Mouse (Mus musculus) CH12.LX (cell line): ENCODE results near the gene Slc35f3.

ENCODE experiments used
- CTCF ChIP-seq, 2 experiments: IDR thresholded peaks in 1 of 2; conservative IDR thresholded peaks in 1 of 2; 2 replicates each; pipeline ENCODE4 v1.5.1; 2011 to 2012; ENCODE audit warnings: low read depth in 2 of 2, low read length in 2 of 2, improper control_type of control experiment in 1 of 2, inconsistent platforms in 1 of 2, mild to moderate bottlenecking in 1 of 2, moderate library complexity in 1 of 2
- MAFK ChIP-seq: IDR thresholded peaks from 2 replicates; pipeline ENCODE4 v1.6.1; 2011; ENCODE audit warnings: low read length, improper control_type of control experiment; ENCODE audit not compliant: insufficient replicate concordance
- SIN3A ChIP-seq: IDR thresholded peaks from 2 replicates; pipeline ENCODE4 v1.6.1; 2012; ENCODE audit warnings: low read length, improper control_type of control experiment, inconsistent platforms
- ZNF384 ChIP-seq: IDR thresholded peaks from 2 replicates; pipeline ENCODE4 v1.6.1; 2012; ENCODE audit warnings: low read depth, low read length, improper control_type of control experiment, inconsistent platforms

DNA sequence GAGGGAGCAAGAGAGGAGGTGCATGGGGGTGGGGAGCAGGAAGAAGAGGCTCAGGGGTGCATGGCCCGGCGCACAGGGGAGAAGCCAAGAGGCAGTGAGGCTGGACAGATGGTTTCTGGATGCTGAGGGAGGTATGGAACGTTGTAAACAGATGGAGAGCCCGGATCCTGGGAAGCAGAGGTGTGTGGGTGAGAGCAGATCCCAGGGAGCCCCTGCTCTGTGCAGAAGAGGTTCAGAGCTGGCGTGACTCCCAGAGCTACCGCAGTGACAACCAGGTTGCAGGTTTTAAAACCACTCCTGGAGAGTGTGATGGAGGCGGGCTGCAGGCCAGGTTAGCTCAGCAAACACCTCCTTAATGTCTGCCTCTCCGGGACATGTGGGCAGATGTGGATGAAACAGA, 28.4 kb downstream of the Slc35f3 start:
- TF ChIP-seq CTCF (conservative IDR thresholded peaks at IDR 0.05 in 1 of 2, IDR thresholded peaks at IDR 0.05 in 1 of 2; ENCODE audit: low read depth in 2 of 2, low read length in 2 of 2): no peak
- TF ChIP-seq SIN3A: no peak
- TF ChIP-seq ZNF384: no peak
- TF ChIP-seq MAFK: no peak
